Mouse (Mus musculus) kidney, postnatal 25 days (tissue): ENCODE results near the gene Kansl3.
A peak's percentile ranks its signal among the peaks of the same experiment; 100 is the strongest.

Experiments
- DNase-seq, 2 experiments: peaks; one replicate each; pipeline ENCODE4 v3.0.0; 2021; ENCODE audit warnings: mixed read lengths in 2 of 2

Gene Kansl3

GRCm38 (mm10) chr1:36321829-36322573 lies 47.0 kb downstream of the Kansl3 start:
- peak; percentile 38 to 59 for DNase-seq

- DNase-seq = no peak
Observed at GRCm38 (mm10) chr1:36321164-36321563, 47.8 kb downstream of the Kansl3 start.

- no peak for DNase-seq
Observed at GRCm38 (mm10) chr1:36315776-36316100, 53.2 kb downstream of the Kansl3 start.

GRCm38 (mm10) chr1:36314959-36315775 lies 53.8 kb downstream of the Kansl3 start:
- DNase-seq = peak in 1 of 2 experiments; percentile 37

GRCm38 (mm10) chr1:36309498-36309901 lies 59.5 kb downstream of the Kansl3 start:
- peak in 1 of 2 experiments; percentile 21 for DNase-seq

GRCm38 (mm10) chr1:36308966-36309475 lies 60.0 kb downstream of the Kansl3 start:
- no peak for DNase-seq

DNA sequence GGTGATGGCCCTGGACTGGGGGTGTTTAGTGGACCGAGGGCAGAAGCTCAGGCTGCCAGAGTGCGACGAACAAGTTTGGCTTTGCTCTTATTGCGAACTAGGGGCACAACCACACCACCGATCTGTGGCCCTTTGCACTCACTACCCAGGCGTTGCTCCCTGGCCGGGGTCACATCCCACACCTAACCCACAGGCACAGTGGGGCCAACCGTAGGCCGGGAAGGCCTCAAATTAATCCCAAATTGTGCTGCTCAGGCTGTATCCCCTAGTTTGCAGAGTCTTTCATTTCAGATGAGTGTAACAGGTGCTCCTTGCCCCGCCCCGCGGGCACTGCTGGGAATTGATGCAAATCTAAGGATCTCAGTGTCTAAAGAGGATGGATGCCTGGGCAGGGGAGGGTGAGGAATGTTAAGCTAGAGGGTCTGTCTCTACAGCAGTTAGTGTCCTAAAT lies 60.5 kb downstream of the Kansl3 start:
- DNase-seq = no peak

DNA sequence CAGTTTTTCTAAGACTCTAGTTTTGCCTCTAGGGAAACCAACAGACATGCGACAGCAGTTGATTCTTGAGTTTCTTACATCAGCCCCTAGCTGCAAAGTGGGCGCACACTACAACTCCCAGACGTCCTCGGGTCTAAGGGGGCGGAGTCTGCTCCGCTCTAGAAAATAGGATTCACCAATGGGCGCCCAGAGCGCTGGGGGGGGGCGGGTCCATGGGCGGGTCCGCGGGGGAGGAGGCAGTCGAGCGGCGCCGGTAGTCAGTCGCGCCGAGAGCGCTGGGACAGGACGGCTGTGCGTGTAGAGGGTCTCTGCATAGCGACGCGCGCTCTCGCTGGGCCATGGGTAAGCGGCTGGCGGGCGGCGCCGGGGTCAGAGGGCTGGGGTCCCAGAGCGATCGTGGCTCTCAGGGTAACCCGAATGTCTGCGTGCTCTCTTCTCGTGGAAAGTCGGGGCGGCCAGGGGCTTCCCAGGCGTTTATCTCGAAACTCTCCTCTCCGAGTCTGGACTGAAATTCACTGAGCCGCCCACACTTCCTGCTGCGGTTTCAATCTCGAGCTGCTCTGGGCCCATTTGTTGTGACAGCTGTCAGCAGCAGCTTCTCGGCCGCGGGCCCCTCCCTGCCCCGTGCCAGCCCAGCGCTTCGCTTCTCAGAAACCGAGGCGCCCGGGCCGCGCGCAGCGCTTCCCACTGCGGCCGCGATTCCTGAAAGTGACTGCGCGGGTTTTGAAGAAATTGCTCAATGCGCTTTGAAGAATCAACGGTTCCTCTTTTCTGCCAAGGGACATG lies 61.3 kb downstream of the Kansl3 start, which contains the start of gene Arid5a:
Gene Arid5a, plus strand, starts transcription at position 239 of the 786 bp plus-strand sequence.
- peak; percentile 94 for DNase-seq

DNA sequence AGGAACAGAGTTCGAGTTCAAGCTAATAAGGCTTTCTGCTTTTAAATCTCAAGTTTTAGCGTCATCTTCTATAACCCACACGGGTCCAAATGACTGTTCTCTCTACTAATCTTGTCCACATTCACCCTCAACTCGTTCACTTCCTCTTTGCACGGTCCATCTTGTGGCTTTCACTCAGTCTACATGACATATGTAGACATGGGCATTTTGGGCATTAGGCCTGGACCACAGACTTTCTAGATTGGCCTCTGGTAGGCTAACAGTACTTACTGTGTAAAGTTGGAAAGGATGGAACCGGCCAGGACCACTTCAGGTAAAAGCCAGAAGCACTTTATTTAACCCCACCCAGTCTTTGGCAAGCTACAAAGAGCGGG lies 61.9 kb downstream of the Kansl3 start:
- no peak for DNase-seq

DNA sequence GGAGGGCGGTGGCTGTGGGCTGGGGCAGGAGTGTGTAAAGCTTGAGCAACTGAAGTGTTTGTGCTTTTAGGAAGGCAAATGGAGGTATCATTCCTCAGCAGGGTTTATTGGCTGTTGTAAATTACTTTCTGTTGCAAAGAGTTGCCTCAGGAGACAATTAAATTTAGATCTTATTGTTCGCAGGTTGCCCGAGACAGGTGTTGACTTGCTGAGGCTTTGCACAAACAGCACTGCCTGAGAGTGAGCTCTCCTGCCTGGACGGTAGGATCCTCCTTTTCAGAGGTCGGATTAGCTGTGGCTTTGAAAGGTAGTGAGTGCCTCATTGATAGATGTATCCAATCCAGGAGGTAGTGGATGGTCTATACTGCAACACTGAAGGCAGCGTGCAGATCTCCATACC lies 62.9 kb downstream of the Kansl3 start:
- DNase-seq = no peak

DNA sequence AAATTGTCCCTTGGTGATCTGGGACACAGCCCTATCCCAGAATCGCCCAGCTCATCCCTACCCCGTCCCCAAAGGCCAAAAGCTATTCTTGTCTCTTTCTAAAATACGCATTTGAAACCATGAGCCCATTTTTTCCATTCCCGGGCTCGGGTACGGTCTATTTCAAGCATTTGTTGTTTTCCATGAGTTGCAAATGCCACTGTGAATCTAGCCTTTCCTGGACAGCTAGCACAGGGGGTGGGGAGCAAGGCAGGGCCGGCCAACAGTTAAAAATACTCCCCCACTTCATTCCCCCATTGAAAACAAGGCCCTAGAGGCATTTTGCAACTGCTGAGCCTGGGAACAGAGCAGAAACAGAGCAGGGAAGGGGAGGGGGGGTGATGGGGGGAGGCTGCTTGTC lies 64.2 kb downstream of the Kansl3 start:
- DNase-seq = no peak

- peak; percentile 57 to 74 for DNase-seq
Observed at GRCm38 (mm10) chr1:36303381-36304320, 65.3 kb downstream of the Kansl3 start.

DNA sequence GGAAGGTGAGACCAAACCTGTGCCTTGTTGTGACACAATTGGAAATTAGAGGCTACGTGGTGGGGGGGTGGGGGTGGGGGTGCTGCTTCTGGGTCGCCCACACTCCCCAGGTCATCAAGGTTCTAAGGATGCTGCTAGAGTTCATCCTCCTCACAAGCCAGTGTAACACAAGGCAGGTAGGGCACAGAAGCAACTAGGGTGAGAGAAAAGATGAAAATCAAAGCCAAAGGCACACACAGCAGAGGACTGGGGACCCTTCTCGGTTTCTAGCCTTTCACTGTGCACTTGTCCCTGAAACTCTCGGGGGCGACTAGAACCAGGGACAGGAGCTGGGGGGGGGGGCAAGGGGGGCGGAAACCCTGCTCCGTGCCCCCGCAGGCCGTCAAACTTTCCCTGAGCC lies 66.0 kb downstream of the Kansl3 start:
- no peak for DNase-seq

- DNase-seq = no peak
Observed at GRCm38 (mm10) chr1:36302273-36302672, 66.7 kb downstream of the Kansl3 start.

DNA sequence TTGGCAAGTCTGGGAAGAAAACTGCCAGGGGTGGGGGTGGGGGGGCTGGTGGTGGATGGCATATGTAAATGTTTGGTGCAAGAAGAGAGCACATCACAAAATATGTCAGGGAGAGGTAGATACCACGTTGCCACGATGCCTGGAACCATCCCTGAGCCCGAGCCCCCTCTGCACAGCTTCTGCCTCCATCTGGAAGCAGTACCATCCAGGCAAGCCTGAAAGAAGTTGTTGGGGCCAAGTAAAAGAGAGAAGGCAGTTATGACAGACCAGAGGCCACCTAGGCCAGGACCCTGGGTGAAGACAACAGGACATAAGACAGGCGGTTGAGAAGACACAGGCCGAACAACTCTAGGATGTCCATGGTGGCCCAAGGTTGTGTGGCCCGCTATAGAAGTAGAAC lies 68.5 kb downstream of the Kansl3 start:
- no peak for DNase-seq

GRCm38 (mm10) chr1:36299676-36300075 lies 69.3 kb downstream of the Kansl3 start:
- no peak for DNase-seq

DNA sequence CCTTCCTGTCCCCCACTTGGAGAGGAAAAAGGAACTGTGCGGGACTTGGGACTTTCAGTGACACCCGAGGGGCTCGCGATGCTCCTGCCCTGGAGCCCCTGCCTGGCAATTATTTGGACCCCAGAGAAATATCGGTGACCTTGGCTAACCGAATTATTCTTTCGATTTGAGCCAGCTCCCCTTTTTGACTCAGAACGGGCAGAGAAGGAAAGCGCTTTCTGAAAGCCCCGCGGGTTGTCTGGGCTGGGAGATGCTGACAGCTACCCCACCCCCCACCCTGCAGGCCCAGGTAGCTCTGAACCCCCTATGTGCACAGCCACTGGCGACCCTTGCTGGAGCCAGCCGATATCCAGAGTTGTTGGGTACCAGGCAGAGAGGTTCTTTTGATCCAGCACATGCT lies 69.9 kb downstream of the Kansl3 start:
- no peak for DNase-seq

GRCm38 (mm10) chr1:36298107-36298506 lies 70.9 kb downstream of the Kansl3 start:
- DNase-seq = no peak

GRCm38 (mm10) chr1:36296466-36297149 lies 72.4 kb downstream of the Kansl3 start:
- DNase-seq = no peak

GRCm38 (mm10) chr1:36294402-36294801 lies 74.6 kb downstream of the Kansl3 start:
- no peak for DNase-seq

DNA sequence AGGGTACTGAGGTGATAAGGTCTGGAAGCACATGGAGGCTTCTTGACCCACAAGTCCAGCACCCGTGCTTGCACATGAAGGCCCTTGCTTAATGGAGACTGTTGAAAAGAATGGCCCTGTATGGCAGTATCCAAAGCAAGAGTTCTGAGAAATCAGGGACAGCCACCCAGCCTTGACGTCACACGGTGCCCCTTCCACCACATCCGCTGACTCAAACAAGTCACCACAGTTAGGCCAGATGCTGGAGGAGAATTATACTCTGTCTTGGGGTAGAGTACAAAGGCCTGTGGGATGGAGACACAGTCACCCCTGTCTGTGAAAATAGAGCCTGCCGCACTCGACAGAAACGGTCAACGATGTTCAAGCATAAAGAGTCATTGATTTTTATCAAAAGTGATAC lies 75.5 kb downstream of the Kansl3 start:
- no peak for DNase-seq
